Mouse (Mus musculus): ENCODE data around the gene Stk11ip. TPM values are rescaled to one million over a fixed set of nuclear protein-coding genes. Genes with fewer than 3 reads are reported as not detected.

The Stk11ip gene
- polyA plus RNA-seq, 1 experiment from 2014 or later: 27.6 TPM

DNA sequence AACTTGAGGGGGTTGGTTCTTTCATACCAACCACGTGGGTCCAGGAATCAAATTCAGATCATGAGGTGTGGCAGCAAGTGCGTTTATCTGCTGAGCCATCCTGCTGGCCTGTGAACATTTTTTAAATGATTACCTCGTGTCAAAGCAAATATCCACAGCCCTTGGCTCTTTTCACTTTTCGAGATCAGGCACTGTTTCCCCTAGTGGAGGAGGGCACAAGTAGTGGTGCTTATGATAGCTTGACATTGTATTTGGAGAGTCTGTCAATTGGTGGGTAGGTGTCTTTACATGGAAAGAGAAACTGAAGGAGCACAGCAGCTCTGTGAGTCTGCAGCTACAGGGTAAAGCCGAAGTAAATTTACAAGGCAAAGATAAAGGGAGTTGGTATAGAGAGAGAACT, 43.6 kb downstream of the Stk11ip start:
- 73% methylated on average over 5 of the region's 5 CpGs for WGBS

DNA sequence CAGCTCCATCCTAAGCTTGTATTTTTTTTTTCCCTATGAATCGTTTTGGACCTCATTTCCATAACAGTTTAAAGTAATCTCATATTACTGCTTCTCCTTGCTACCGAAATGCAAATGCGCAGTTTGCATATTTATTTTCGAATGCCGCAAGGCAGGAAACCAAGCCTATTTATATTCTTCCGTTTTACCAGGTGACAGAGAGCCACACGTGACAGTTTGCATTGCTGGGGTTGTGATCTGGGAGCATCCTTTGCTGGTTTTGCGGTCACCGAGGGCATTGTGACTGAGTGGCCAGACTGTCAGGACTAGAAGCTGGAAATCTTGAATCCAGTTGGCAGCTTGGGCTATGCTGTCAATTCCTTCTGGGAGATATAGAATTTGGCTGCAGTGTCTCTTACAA, 44.3 kb downstream of the Stk11ip start:
- WGBS: 78% methylated on average over 9 of the region's 9 CpGs
- ATAC-seq (replicated peaks; ENCODE audit: low FRiP score): no peak
- no peak for DNase-seq (ENCODE audit: low spot score)
- Histone ChIP-seq H3K4me3 (ENCODE audit: low read depth, low read length) (no peak overlapping the region), H3K9me3 (ENCODE audit: control insufficient read depth, low read length) (no peaks in the 10 kb centered on the region), H3K9ac (ENCODE audit: low read length) (no peak overlapping the region), H3K4me1 (replicated peaks; ENCODE audit: control insufficient read depth, insufficient read depth, low read length) (no peaks in the 10 kb centered on the region), H3K27ac (ENCODE audit: low read depth, low read length) (no peak overlapping the region), H3K27me3 (ENCODE audit: control insufficient read depth, insufficient read depth, low read length) (no peaks in the 10 kb centered on the region), H3K36me3 (ENCODE audit: control insufficient read depth, insufficient read depth, low read length) (no peaks in the 10 kb centered on the region), H3K4me2 (ENCODE audit: low read depth, low read length, severe bottlenecking) (no peak overlapping the region)

More for the DNA sequence above, 43.6 kb downstream of the Stk11ip start:
- DNase-seq (ENCODE audit: low spot score) (no peak), ATAC-seq (replicated peaks; ENCODE audit: low FRiP score) (no peak)
- H3K4me1 ChIP-seq (replicated peaks; ENCODE audit: control insufficient read depth, insufficient read depth, low read length): no peaks in the 10 kb centered on the region
- H3K4me2 ChIP-seq (ENCODE audit: low read depth, low read length, severe bottlenecking): no peak overlapping the region
- no peaks in the 10 kb centered on the region for H3K36me3 ChIP-seq (ENCODE audit: control insufficient read depth, insufficient read depth, low read length)
- H3K27ac ChIP-seq (ENCODE audit: low read depth, low read length): no peak overlapping the region
- no peaks in the 10 kb centered on the region for H3K27me3 ChIP-seq (ENCODE audit: control insufficient read depth, insufficient read depth, low read length)
- no peak overlapping the region for H3K4me3 ChIP-seq (ENCODE audit: low read depth, low read length)
- no peak overlapping the region for H3K9ac ChIP-seq (ENCODE audit: low read length)
- no peaks in the 10 kb centered on the region for H3K9me3 ChIP-seq (ENCODE audit: control insufficient read depth, low read length)

DNA sequence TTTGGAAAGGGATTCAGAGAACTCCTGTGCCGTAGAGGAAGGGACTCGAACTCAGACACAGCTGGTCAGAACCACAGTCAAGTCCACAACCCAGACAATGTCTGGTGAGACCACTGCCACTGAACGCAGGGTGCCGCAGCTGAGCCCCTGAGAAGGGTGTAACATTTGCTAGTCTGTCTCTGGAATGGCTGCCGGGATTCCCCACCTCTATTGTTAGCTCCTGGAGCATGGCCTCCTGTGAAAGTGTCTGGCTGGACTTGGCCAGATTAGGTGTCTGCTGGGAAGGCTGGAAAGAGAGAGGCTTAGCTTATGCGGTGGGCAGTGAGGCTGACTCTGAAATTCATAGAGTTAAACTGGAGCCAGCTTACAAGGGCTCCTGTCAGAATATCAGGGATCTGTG, 49.1 kb downstream of the Stk11ip start:
- Histone ChIP-seq H3K9me3 (ENCODE audit: control insufficient read depth, low read length) (no peaks in the 10 kb centered on the region), H3K27me3 (ENCODE audit: control insufficient read depth, insufficient read depth, low read length) (no peaks in the 10 kb centered on the region), H3K4me2 (ENCODE audit: low read depth, low read length, severe bottlenecking) (no peak overlapping the region), H3K4me1 (replicated peaks; ENCODE audit: control insufficient read depth, insufficient read depth, low read length) (no peaks in the 10 kb centered on the region), H3K27ac (ENCODE audit: low read depth, low read length) (no peak overlapping the region), H3K36me3 (ENCODE audit: control insufficient read depth, insufficient read depth, low read length) (no peaks in the 10 kb centered on the region), H3K4me3 (ENCODE audit: low read depth, low read length) (no peak overlapping the region), H3K9ac (ENCODE audit: low read length) (no peak overlapping the region)
- WGBS: 77% methylated on average over 6 of the region's 6 CpGs
- no peak for DNase-seq (ENCODE audit: low spot score)
- no peak for ATAC-seq (replicated peaks; ENCODE audit: low FRiP score)

DNA sequence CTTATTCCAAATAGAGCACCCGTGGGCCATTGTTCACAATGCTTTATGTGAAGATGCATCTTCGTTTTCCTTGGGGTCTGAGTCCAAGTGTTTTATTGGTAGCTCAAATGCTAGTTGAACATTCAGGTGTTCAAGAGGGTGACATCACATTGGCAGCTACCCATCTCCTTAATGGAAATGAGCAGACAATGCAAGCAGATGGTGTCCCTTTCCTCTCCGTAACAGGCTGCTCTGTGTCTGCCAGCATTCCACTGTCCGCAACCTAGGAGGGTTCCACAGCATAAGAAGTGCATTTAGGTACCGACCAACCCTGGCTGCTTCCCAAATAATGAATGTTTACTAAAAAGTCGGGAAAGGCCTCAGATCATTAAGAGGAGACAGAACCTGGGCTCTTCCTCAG, 51.4 kb downstream of the Stk11ip start:
- Histone ChIP-seq H3K4me1 (replicated peaks; ENCODE audit: control insufficient read depth, insufficient read depth, low read length) (no peaks in the 10 kb centered on the region), H3K9me3 (ENCODE audit: control insufficient read depth, low read length) (no peaks in the 10 kb centered on the region), H3K9ac (ENCODE audit: low read length) (no peak overlapping the region), H3K4me2 (ENCODE audit: low read depth, low read length, severe bottlenecking) (no peak overlapping the region), H3K27me3 (ENCODE audit: control insufficient read depth, insufficient read depth, low read length) (no peaks in the 10 kb centered on the region), H3K27ac (ENCODE audit: low read depth, low read length) (no peak overlapping the region), H3K36me3 (ENCODE audit: control insufficient read depth, insufficient read depth, low read length) (no peaks in the 10 kb centered on the region), H3K4me3 (ENCODE audit: low read depth, low read length) (no peak overlapping the region)
- no peak for ATAC-seq (replicated peaks; ENCODE audit: low FRiP score)
- no peak for DNase-seq (ENCODE audit: low spot score)
- 85% methylated on average over 6 of the region's 6 CpGs for whole genome bisulfite sequencing

DNA sequence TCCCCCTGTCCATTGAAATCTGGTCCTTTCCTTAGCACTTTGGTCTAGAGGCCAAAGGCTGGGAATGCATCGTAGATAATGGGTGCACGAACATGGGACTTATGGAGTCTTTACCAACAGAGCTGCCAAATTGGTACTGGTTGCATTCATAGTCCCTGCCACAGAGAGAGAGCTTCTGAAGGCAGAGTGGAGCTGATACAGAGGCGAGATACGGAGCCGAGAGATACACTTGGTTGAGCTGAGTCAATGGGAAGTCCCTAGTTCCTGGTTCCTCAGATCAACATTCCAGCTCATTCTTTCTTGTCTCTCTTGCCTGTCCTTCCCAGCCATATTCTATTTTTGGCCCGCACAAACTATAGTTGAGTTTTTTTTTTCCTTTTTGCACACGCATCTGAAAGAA, 52.4 kb downstream of the Stk11ip start:
- H3K4me2 ChIP-seq (ENCODE audit: low read depth, low read length, severe bottlenecking): no peak overlapping the region
- no peaks in the 10 kb centered on the region for H3K4me1 ChIP-seq (replicated peaks; ENCODE audit: control insufficient read depth, insufficient read depth, low read length)
- no peak overlapping the region for H3K4me3 ChIP-seq (ENCODE audit: low read depth, low read length)
- H3K36me3 ChIP-seq (ENCODE audit: control insufficient read depth, insufficient read depth, low read length): no peaks in the 10 kb centered on the region
- DNase-seq (ENCODE audit: low spot score): no peak
- H3K9me3 ChIP-seq (ENCODE audit: control insufficient read depth, low read length): no peaks in the 10 kb centered on the region
- no peaks in the 10 kb centered on the region for H3K27me3 ChIP-seq (ENCODE audit: control insufficient read depth, insufficient read depth, low read length)
- WGBS: 83% methylated on average over 7 of the region's 7 CpGs
- no peak for ATAC-seq (replicated peaks; ENCODE audit: low FRiP score)
- no peak overlapping the region for H3K27ac ChIP-seq (ENCODE audit: low read depth, low read length)
- H3K9ac ChIP-seq (ENCODE audit: low read length): no peak overlapping the region

DNA sequence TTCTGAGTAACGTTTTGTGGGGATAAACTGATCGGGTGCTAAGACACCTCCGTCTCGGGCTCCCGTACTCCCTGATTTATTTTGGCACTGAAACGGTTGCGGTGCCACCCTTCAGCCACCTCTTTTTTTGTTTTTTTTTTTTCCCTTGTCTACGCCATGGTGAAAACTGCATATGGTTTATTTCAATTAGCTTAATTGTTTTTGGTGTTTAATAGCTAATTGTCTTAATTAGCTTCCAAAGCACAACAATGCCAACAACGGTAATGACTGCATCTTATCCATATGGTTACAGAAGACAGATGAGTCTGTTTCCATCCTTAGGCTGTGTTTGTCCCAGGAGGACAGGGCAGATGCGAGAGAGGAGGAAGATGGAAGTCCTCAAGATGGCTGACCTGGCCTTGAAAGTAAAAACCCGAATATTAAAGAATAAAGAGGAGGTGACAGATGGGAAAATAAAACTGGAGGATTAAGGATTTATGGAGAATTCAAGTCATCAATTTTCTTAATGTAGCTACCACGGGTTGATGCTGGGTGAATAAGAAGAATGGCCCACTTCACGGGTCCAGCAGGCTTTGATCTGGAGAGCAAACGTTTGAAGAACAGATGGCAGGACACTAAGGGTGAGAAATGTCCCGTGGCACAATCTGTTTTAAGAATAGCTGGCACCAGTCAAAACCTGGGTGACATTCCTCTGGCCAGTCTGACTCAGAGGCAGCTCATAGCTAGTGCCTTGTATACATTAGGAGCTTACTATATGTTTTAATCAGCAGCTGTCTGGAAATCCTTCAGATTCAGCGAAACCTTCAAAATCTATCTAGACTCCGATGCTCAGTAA, 53.4 kb downstream of the Stk11ip start:
- no peaks in the 10 kb centered on the region for H3K36me3 ChIP-seq (ENCODE audit: control insufficient read depth, insufficient read depth, low read length)
- no peak for ATAC-seq (replicated peaks; ENCODE audit: low FRiP score)
- no peaks in the 10 kb centered on the region for H3K27me3 ChIP-seq (ENCODE audit: control insufficient read depth, insufficient read depth, low read length)
- no peak overlapping the region for H3K9ac ChIP-seq (ENCODE audit: low read length)
- H3K4me3 ChIP-seq (ENCODE audit: low read depth, low read length): no peak overlapping the region
- no peak overlapping the region for H3K27ac ChIP-seq (ENCODE audit: low read depth, low read length)
- WGBS: 85% methylated on average over 17 of the region's 17 CpGs
- no peaks in the 10 kb centered on the region for H3K4me1 ChIP-seq (replicated peaks; ENCODE audit: control insufficient read depth, insufficient read depth, low read length)
- H3K4me2 ChIP-seq (ENCODE audit: low read depth, low read length, severe bottlenecking): no peak overlapping the region
- no peaks in the 10 kb centered on the region for H3K9me3 ChIP-seq (ENCODE audit: control insufficient read depth, low read length)
- no peak for DNase-seq (ENCODE audit: low spot score)

DNA sequence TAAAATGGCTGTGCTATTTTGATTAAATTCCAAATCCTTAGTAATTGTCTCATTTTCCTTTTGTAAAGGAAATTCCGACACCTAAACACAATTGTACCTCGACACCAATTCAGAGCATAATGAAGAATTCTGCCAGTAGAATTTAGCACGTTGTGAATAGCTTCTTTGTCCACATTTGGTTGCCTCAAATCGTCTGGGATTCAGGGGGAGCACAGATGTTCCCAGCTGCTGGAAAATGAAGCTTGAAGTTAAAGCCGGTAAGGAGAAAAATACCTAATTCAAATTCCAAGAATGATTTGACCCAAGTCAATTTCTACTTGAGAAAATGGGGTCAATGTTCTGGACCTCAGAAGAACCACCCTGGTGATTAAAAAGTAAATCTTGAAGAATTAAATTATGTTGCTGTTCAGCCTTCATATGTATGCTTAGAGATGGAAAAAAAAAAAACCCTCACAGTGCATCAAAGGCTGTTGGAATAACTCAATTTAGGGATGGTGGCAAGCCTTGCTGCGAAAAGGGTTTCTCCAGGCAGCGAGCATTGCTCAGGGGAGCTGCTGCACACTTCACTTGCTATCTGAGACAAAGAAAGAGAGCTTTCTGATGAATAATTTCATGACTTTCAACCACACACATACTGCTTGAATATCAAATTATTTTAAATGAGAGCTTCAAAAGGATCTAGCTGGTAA, 60.8 kb downstream of the Stk11ip start:
- no peak for DNase-seq (ENCODE audit: low spot score)
- Histone ChIP-seq H3K4me3 (ENCODE audit: low read depth, low read length) (no peak overlapping the region), H3K27ac (ENCODE audit: low read depth, low read length) (no peak overlapping the region), H3K27me3 (ENCODE audit: control insufficient read depth, insufficient read depth, low read length) (no peaks in the 10 kb centered on the region), H3K9me3 (ENCODE audit: control insufficient read depth, low read length) (no peaks in the 10 kb centered on the region), H3K4me2 (ENCODE audit: low read depth, low read length, severe bottlenecking) (no peak overlapping the region), H3K9ac (ENCODE audit: low read length) (no peak overlapping the region), H3K36me3 (ENCODE audit: control insufficient read depth, insufficient read depth, low read length) (no peaks in the 10 kb centered on the region), H3K4me1 (replicated peaks; ENCODE audit: control insufficient read depth, insufficient read depth, low read length) (no peaks in the 10 kb centered on the region)
- 28% methylated on average over 7 of the region's 7 CpGs for WGBS
- ATAC-seq (replicated peaks; ENCODE audit: low FRiP score): no peak

DNA sequence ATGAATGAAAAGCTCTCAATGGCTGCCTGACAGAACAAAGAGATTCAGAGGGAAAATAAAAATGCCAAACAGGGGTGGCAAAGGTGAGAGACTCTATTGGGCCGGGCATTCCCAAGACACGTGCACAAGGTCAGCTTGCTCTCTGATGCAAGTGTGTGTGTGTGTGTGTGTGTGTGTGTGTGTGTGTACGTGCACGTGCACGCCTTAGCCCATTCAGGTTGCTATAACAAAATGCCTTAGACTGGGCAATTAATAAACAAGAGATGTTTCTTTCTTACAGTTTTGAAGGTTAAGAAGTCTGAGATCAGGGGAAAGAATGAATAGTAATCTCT, 61.3 kb downstream of the Stk11ip start:
- DNase-seq (ENCODE audit: low spot score) (no peak), ATAC-seq (replicated peaks; ENCODE audit: low FRiP score) (no peak)
- Histone ChIP-seq H3K36me3 (ENCODE audit: control insufficient read depth, insufficient read depth, low read length) (no peaks in the 10 kb centered on the region), H3K9ac (ENCODE audit: low read length) (no peak overlapping the region), H3K9me3 (ENCODE audit: control insufficient read depth, low read length) (no peaks in the 10 kb centered on the region), H3K4me1 (replicated peaks; ENCODE audit: control insufficient read depth, insufficient read depth, low read length) (no peaks in the 10 kb centered on the region), H3K4me2 (ENCODE audit: low read depth, low read length, severe bottlenecking) (no peak overlapping the region), H3K4me3 (ENCODE audit: low read depth, low read length) (no peak overlapping the region), H3K27me3 (ENCODE audit: control insufficient read depth, insufficient read depth, low read length) (no peaks in the 10 kb centered on the region), H3K27ac (ENCODE audit: low read depth, low read length) (no peak overlapping the region)
- WGBS: 64% methylated on average over 5 of the region's 5 CpGs

DNA sequence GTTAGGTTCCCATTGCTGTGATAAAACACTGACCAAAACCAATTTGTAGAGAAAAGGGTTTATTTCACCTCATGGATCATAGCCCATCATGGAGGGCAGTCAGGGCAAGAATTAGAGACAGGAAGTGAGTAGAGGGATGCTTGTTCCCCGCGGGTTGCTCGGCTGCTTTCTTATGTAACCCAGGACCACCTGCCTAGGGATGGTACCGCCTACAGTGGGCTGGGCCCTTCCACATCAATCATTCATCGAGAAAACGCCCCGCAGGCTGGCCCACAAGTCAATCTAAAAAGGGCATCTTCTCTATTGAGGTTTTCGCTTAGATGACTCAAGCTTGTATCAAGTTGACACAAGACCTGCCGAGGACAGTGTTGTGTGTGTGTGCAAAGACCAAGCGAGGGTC, 61.7 kb downstream of the Stk11ip start:
- no peak overlapping the region for H3K27ac ChIP-seq (ENCODE audit: low read depth, low read length)
- H3K36me3 ChIP-seq (ENCODE audit: control insufficient read depth, insufficient read depth, low read length): no peaks in the 10 kb centered on the region
- no peak overlapping the region for H3K9ac ChIP-seq (ENCODE audit: low read length)
- no peak for ATAC-seq (replicated peaks; ENCODE audit: low FRiP score)
- H3K27me3 ChIP-seq (ENCODE audit: control insufficient read depth, insufficient read depth, low read length): no peaks in the 10 kb centered on the region
- no peak overlapping the region for H3K4me2 ChIP-seq (ENCODE audit: low read depth, low read length, severe bottlenecking)
- no peak overlapping the region for H3K4me3 ChIP-seq (ENCODE audit: low read depth, low read length)
- no peaks in the 10 kb centered on the region for H3K4me1 ChIP-seq (replicated peaks; ENCODE audit: control insufficient read depth, insufficient read depth, low read length)
- no peak for DNase-seq (ENCODE audit: low spot score)
- 79% methylated on average over 10 of the region's 10 CpGs for WGBS
- H3K9me3 ChIP-seq (ENCODE audit: control insufficient read depth, low read length): no peaks in the 10 kb centered on the region
